Mouse (Mus musculus): ENCODE measurements around the gene Pcdh15. TPM values are rescaled to one million over a fixed set of nuclear protein-coding genes. Genes with fewer than 3 reads are reported as not detected.

Gene Pcdh15
- polyA plus RNA-seq, 1 experiment from 2014 or later, result 17.4 TPM

- WGBS, result 58% methylated on average over 8 of the region's 8 CpGs
- Histone ChIP-seq H3K27me3 (replicated peaks) (no peaks in the 10 kb centered on the region), H3K4me2 (peak overlapping the region; percentile 39), H3K4me1 (peaks cover 9% of the 10 kb centered on the region; the same call in 1 of the 2 replicates), H3K27ac (replicated peaks) (no peak overlapping the region), H3K4me3 (replicated peaks) (peak overlapping the region; percentile 12), H3K36me3 (no peaks in the 10 kb centered on the region), H3K9me3 (replicated peaks) (no peaks in the 10 kb centered on the region), H3K9ac (replicated peaks) (no peak overlapping the region)
- peak; percentile 60; the same call in 1 of the 2 replicates for ATAC-seq (ENCODE audit: low FRiP score)
These were observed 727.2 kb downstream of the Pcdh15 start for GRCm38 (mm10) chr10:73826354-73826753.

- 82% methylated on average over 2 of the region's 2 CpGs for WGBS
- no peaks in the 10 kb centered on the region for H3K27me3 ChIP-seq (replicated peaks)
- no peak overlapping the region for H3K4me2 ChIP-seq
- no peaks in the 10 kb centered on the region for H3K36me3 ChIP-seq
- H3K4me1 ChIP-seq, result no peaks in the 10 kb centered on the region
- ATAC-seq (ENCODE audit: low FRiP score), result no peak
- no peak overlapping the region for H3K9ac ChIP-seq (replicated peaks)
- H3K9me3 ChIP-seq (replicated peaks), result no peaks in the 10 kb centered on the region
- H3K27ac ChIP-seq (replicated peaks), result no peak overlapping the region
- no peak overlapping the region for H3K4me3 ChIP-seq (replicated peaks)
These were observed 729.6 kb downstream of the Pcdh15 start for GRCm38 (mm10) chr10:73828781-73829180.

- ATAC-seq (ENCODE audit: low FRiP score), result no peak
- WGBS, result 88% methylated on average over 3 of the region's 3 CpGs
- no peaks in the 10 kb centered on the region for H3K27me3 ChIP-seq (replicated peaks)
- H3K9ac ChIP-seq (replicated peaks), result no peak overlapping the region
- no peak overlapping the region for H3K4me2 ChIP-seq
- H3K4me3 ChIP-seq (replicated peaks), result no peak overlapping the region
- no peaks in the 10 kb centered on the region for H3K36me3 ChIP-seq
- no peaks in the 10 kb centered on the region for H3K9me3 ChIP-seq (replicated peaks)
- no peak overlapping the region for H3K27ac ChIP-seq (replicated peaks)
- H3K4me1 ChIP-seq, result no peaks in the 10 kb centered on the region
These were observed 745.9 kb downstream of the Pcdh15 start for GRCm38 (mm10) chr10:73844998-73845397.

GRCm38 (mm10) chr10:73862181-73862580, 763.0 kb downstream of the Pcdh15 start:
- no peak overlapping the region for H3K4me3 ChIP-seq (replicated peaks)
- H3K27me3 ChIP-seq (replicated peaks), result no peaks in the 10 kb centered on the region
- 78% methylated on average over 4 of the region's 4 CpGs for WGBS
- H3K27ac ChIP-seq (replicated peaks), result no peak overlapping the region
- no peak overlapping the region for H3K9ac ChIP-seq (replicated peaks)
- no peak for ATAC-seq (ENCODE audit: low FRiP score)
- H3K36me3 ChIP-seq, result no peaks in the 10 kb centered on the region
- no peaks in the 10 kb centered on the region for H3K9me3 ChIP-seq (replicated peaks)
- H3K4me1 ChIP-seq, result no peaks in the 10 kb centered on the region
- H3K4me2 ChIP-seq, result no peak overlapping the region

- no peaks in the 10 kb centered on the region for H3K36me3 ChIP-seq
- H3K9me3 ChIP-seq (replicated peaks), result no peaks in the 10 kb centered on the region
- H3K4me2 ChIP-seq, result no peak overlapping the region
- H3K27me3 ChIP-seq (replicated peaks), result no peaks in the 10 kb centered on the region
- WGBS, result 69% methylated on average over 5 of the region's 5 CpGs
- no peak for ATAC-seq (ENCODE audit: low FRiP score)
- no peak overlapping the region for H3K4me3 ChIP-seq (replicated peaks)
- no peak overlapping the region for H3K9ac ChIP-seq (replicated peaks)
- H3K4me1 ChIP-seq, result no peaks in the 10 kb centered on the region
- no peak overlapping the region for H3K27ac ChIP-seq (replicated peaks)
These were observed 779.0 kb downstream of the Pcdh15 start for GRCm38 (mm10) chr10:73878055-73878728.

- H3K4me2 ChIP-seq, result no peak overlapping the region
- no peaks in the 10 kb centered on the region for H3K36me3 ChIP-seq
- no peak overlapping the region for H3K27ac ChIP-seq (replicated peaks)
- H3K4me3 ChIP-seq (replicated peaks), result no peak overlapping the region
- no peaks in the 10 kb centered on the region for H3K4me1 ChIP-seq
- 58% methylated on average over 4 of the region's 4 CpGs for WGBS
- H3K27me3 ChIP-seq (replicated peaks), result no peaks in the 10 kb centered on the region
- H3K9ac ChIP-seq (replicated peaks), result no peak overlapping the region
- no peak for ATAC-seq (ENCODE audit: low FRiP score)
- H3K9me3 ChIP-seq (replicated peaks), result no peaks in the 10 kb centered on the region
These were observed 779.6 kb downstream of the Pcdh15 start for GRCm38 (mm10) chr10:73878729-73879067.

GRCm38 (mm10) chr10:73887771-73888170, 788.6 kb downstream of the Pcdh15 start:
- H3K9me3 ChIP-seq (replicated peaks), result no peaks in the 10 kb centered on the region
- 49% methylated on average over 4 of the region's 4 CpGs for WGBS
- no peak overlapping the region for H3K9ac ChIP-seq (replicated peaks)
- no peak overlapping the region for H3K4me2 ChIP-seq
- no peak for ATAC-seq (ENCODE audit: low FRiP score)
- H3K4me3 ChIP-seq (replicated peaks), result no peak overlapping the region
- H3K27me3 ChIP-seq (replicated peaks), result no peaks in the 10 kb centered on the region
- H3K36me3 ChIP-seq, result no peaks in the 10 kb centered on the region
- no peak overlapping the region for H3K27ac ChIP-seq (replicated peaks)
- no peaks in the 10 kb centered on the region for H3K4me1 ChIP-seq

- Histone ChIP-seq H3K9me3 (replicated peaks) (no peaks in the 10 kb centered on the region), H3K4me2 (no peak overlapping the region), H3K27me3 (replicated peaks) (no peaks in the 10 kb centered on the region), H3K4me3 (replicated peaks) (no peak overlapping the region), H3K4me1 (no peaks in the 10 kb centered on the region), H3K9ac (replicated peaks) (no peak overlapping the region), H3K27ac (replicated peaks) (no peak overlapping the region), H3K36me3 (no peaks in the 10 kb centered on the region)
- no peak for ATAC-seq (ENCODE audit: low FRiP score)
- 85% methylated on average over 4 of the region's 4 CpGs for WGBS
These were observed 793.1 kb downstream of the Pcdh15 start for GRCm38 (mm10) chr10:73892251-73892650.

GRCm38 (mm10) chr10:73896086-73896607, 797.0 kb downstream of the Pcdh15 start:
- H3K27me3 ChIP-seq (replicated peaks), result no peaks in the 10 kb centered on the region
- H3K27ac ChIP-seq (replicated peaks), result no peak overlapping the region
- no peaks in the 10 kb centered on the region for H3K4me1 ChIP-seq
- H3K9me3 ChIP-seq (replicated peaks), result no peaks in the 10 kb centered on the region
- no peak overlapping the region for H3K4me3 ChIP-seq (replicated peaks)
- H3K9ac ChIP-seq (replicated peaks), result no peak overlapping the region
- H3K36me3 ChIP-seq, result no peaks in the 10 kb centered on the region
- H3K4me2 ChIP-seq, result no peak overlapping the region
- ATAC-seq (ENCODE audit: low FRiP score), result no peak

GRCm38 (mm10) chr10:73899165-73899564, 800.0 kb downstream of the Pcdh15 start:
- no peaks in the 10 kb centered on the region for H3K36me3 ChIP-seq
- H3K4me3 ChIP-seq (replicated peaks), result no peak overlapping the region
- no peak for ATAC-seq (ENCODE audit: low FRiP score)
- H3K4me1 ChIP-seq, result no peaks in the 10 kb centered on the region
- 57% methylated on average over 3 of the region's 3 CpGs for WGBS
- no peak overlapping the region for H3K27ac ChIP-seq (replicated peaks)
- H3K9me3 ChIP-seq (replicated peaks), result no peaks in the 10 kb centered on the region
- no peak overlapping the region for H3K4me2 ChIP-seq
- no peak overlapping the region for H3K9ac ChIP-seq (replicated peaks)
- H3K27me3 ChIP-seq (replicated peaks), result no peaks in the 10 kb centered on the region

- Histone ChIP-seq H3K27ac (replicated peaks) (no peak overlapping the region), H3K4me3 (replicated peaks) (no peak overlapping the region), H3K4me1 (no peaks in the 10 kb centered on the region), H3K9me3 (replicated peaks) (no peaks in the 10 kb centered on the region), H3K27me3 (replicated peaks) (no peaks in the 10 kb centered on the region), H3K36me3 (no peaks in the 10 kb centered on the region), H3K9ac (replicated peaks) (no peak overlapping the region), H3K4me2 (no peak overlapping the region)
- no peak for ATAC-seq (ENCODE audit: low FRiP score)
- WGBS, result 90% methylated on average over 1 of the region's 1 CpGs
These were observed 808.5 kb downstream of the Pcdh15 start for GRCm38 (mm10) chr10:73907626-73908025.

- Histone ChIP-seq H3K9ac (replicated peaks) (no peak overlapping the region), H3K27me3 (replicated peaks) (no peaks in the 10 kb centered on the region), H3K4me1 (no peaks in the 10 kb centered on the region), H3K9me3 (replicated peaks) (no peaks in the 10 kb centered on the region), H3K27ac (replicated peaks) (no peak overlapping the region), H3K36me3 (no peaks in the 10 kb centered on the region), H3K4me2 (no peak overlapping the region), H3K4me3 (replicated peaks) (no peak overlapping the region)
- no peak for ATAC-seq (ENCODE audit: low FRiP score)
- WGBS, result 83% methylated on average over 1 of the region's 1 CpGs
These were observed 809.4 kb downstream of the Pcdh15 start for GRCm38 (mm10) chr10:73908568-73908967.
